In the genomic region with DNA sequence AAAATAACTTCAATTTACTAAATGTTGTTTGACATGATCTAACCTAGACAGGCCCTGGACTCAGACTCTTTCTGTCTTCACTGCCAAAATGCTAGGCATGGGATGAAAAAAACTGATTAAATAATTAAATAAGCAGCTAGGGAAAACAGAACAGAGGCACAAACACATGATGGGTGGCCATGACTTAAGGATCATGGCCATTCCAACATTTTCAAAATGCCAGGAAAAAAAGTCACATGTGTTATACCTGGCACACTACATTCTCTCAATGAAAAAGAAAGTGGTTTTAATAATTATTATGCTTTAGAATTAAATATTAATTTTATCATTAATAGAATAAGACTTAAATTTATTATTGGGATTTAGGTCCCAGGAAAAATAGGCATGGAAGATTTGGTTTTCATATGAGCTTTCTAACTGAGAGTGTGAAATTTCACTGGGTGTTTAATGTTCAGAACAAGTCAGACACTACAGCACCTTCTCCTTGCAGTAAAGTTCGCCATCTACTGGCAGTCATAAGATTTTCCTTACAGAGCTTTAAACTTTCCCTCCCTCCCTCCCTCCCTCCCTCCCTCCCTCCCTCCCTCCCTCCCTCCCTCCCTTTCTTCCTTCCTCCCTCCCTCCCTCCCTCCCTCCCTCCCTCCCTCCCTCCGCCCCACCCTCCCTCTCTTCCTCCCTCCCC, we compare ENCODE assay signal across 9 mouse cellular contexts. TPM values are rescaled to one million over a fixed set of nuclear protein-coding genes. Genes with fewer than 3 reads are reported as not detected.
DNase-seq lines count a peak whose midpoint lies in the region; ATAC-seq lines count a peak whose summit lies in the region.
"Had no signal": no experiment of that assay in that cellular context is flagged by ENCODE, and none has a peak within 500 bp of the region (broad histone marks: within the 10 kb centered on the region; RNA-seq: fewer than 3 reads in every experiment).

No protein-coding gene starts in this region.

- intact Hi-C loops in gastrocnemius, postnatal 36 days (cut with DNase I): no loop called here

- no peak for DNase-seq in kidney, adult 11 months
- peak; percentile 54 for DNase-seq in MN1 (ENCODE audit: low spot score)
- peak; percentile 84 for DNase-seq in forebrain, embryonic 14.5 days (ENCODE audit: low spot score)
- DNase-seq in gastrocnemius, postnatal 36 days: no peak

- H3K4me3 ChIP-seq in kidney, embryonic 14.5 days (ENCODE audit: low read length): no peak overlapping the region
- no peak overlapping the region for H3K4me3 ChIP-seq in forebrain, embryonic 14.5 days (ENCODE audit: low read depth, low read length)
- H3K4me3 ChIP-seq in midbrain, embryonic 16.5 days (ENCODE audit: low read depth, low read length): no peak overlapping the region

- no peaks in the 10 kb centered on the region for H3K36me3 ChIP-seq in kidney, embryonic 14.5 days (ENCODE audit: control insufficient read depth, insufficient read depth, low read length)
- H3K36me3 ChIP-seq in forebrain, embryonic 14.5 days (ENCODE audit: control insufficient read depth, insufficient read depth, low read length): no peaks in the 10 kb centered on the region
- no peaks in the 10 kb centered on the region for H3K36me3 ChIP-seq in midbrain, embryonic 16.5 days (ENCODE audit: control insufficient read depth, insufficient read depth, low read length)

- H3K27ac ChIP-seq in kidney, embryonic 14.5 days (ENCODE audit: low read depth, low read length): no peak overlapping the region
- no peak overlapping the region for H3K27ac ChIP-seq in forebrain, embryonic 14.5 days (ENCODE audit: low read depth, low read length)
- no peak overlapping the region for H3K27ac ChIP-seq in midbrain, embryonic 16.5 days (ENCODE audit: low read length)

- H3K9ac ChIP-seq in kidney, embryonic 14.5 days (ENCODE audit: low read depth, low read length): no peak overlapping the region
- H3K9ac ChIP-seq in forebrain, embryonic 14.5 days (ENCODE audit: low read length): no peak overlapping the region
- H3K9ac ChIP-seq in midbrain, embryonic 16.5 days (ENCODE audit: low read depth, low read length): no peak overlapping the region

- H3K27me3 ChIP-seq in kidney, embryonic 14.5 days (ENCODE audit: control insufficient read depth, insufficient read depth, low read length): no peaks in the 10 kb centered on the region
- H3K27me3 ChIP-seq in forebrain, embryonic 14.5 days (replicated peaks; ENCODE audit: control insufficient read depth, insufficient read depth, low read length): no peaks in the 10 kb centered on the region
- no peaks in the 10 kb centered on the region for H3K27me3 ChIP-seq in midbrain, embryonic 16.5 days (ENCODE audit: control insufficient read depth, insufficient read depth, low read depth, low read length)

- no peak overlapping the region for H3K4me2 ChIP-seq in kidney, embryonic 14.5 days (replicated peaks; ENCODE audit: low read depth, low read length)
- H3K4me2 ChIP-seq in forebrain, embryonic 14.5 days (ENCODE audit: low read length): no peak overlapping the region
- H3K4me2 ChIP-seq in midbrain, embryonic 16.5 days (ENCODE audit: low read length): no peak overlapping the region

- WGBS in kidney, embryonic 14.5 days: 0% methylated on average over 1 of the region's 2 CpGs
- 0% methylated on average over 1 of the region's 2 CpGs for WGBS in forebrain, embryonic 14.5 days
- 6% methylated on average over 1 of the region's 2 CpGs for WGBS in midbrain, embryonic 16.5 days

- H3K9me3 ChIP-seq in kidney, embryonic 14.5 days (ENCODE audit: control insufficient read depth, low read length): no peaks in the 10 kb centered on the region
- no peaks in the 10 kb centered on the region for H3K9me3 ChIP-seq in forebrain, embryonic 14.5 days (replicated peaks; ENCODE audit: control insufficient read depth, low read length)
- no peaks in the 10 kb centered on the region for H3K9me3 ChIP-seq in midbrain, embryonic 16.5 days (replicated peaks; ENCODE audit: control insufficient read depth, low read length, poor library complexity, severe bottlenecking)

- ATAC-seq in kidney, embryonic 14.5 days (ENCODE audit: low FRiP score, low TSS enrichment): peak; percentile 81; the same call in 1 of the 2 replicates
- ATAC-seq in forebrain, embryonic 14.5 days: peak; percentile 82
- ATAC-seq in midbrain, embryonic 16.5 days: peak; percentile 78; the same call in 1 of the 2 replicates
- ATAC-seq in erythroblast, adult 5-6 weeks (replicated peaks; ENCODE audit: low FRiP score, poor library complexity, severe bottlenecking): no peak
- no peak for ATAC-seq in megakaryocyte, adult 5-6 weeks (ENCODE audit: poor library complexity, severe bottlenecking)

- no peaks in the 10 kb centered on the region for H3K4me1 ChIP-seq in kidney, embryonic 14.5 days (ENCODE audit: control insufficient read depth, insufficient read depth, low read length)
- H3K4me1 ChIP-seq in forebrain, embryonic 14.5 days (ENCODE audit: control insufficient read depth, insufficient read depth, low read length): no peaks in the 10 kb centered on the region
- H3K4me1 ChIP-seq in midbrain, embryonic 16.5 days (ENCODE audit: control insufficient read depth, insufficient read depth, low read length): no peaks in the 10 kb centered on the region

RNA-seq across cellular contexts. Expression of a gene that starts 36.6 kb away (rescaled TPM):
- 0.14 and 0.16 TPM in 2 replicates for polyA plus RNA-seq in kidney, embryonic 14.5 days (2014; fragmentation: Nextera tagmentation; extraction: Ambion mirVana)
- 1.3 and 1.8 TPM in 2 replicates for polyA plus RNA-seq in forebrain, embryonic 14.5 days (2014; fragmentation: Nextera tagmentation; extraction: Ambion mirVana)
- polyA plus RNA-seq in midbrain, embryonic 16.5 days (2015; fragmentation: Nextera tagmentation; extraction: Ambion mirVana): 2.2 and 3.2 TPM in 2 replicates
- total RNA-seq in gastrocnemius, postnatal 36 days (2021): not detected
- total RNA-seq in erythroblast, adult 5-6 weeks (2015; ENCODE audit: low replicate concordance): 0.84 TPM in 1 of 2 replicates, not detected in the other
- total RNA-seq in erythroblast, adult 5-6 weeks (2017; ENCODE audit: low replicate concordance): not detected in 2 replicates
- not detected in 2 replicates for total RNA-seq in megakaryocyte, adult 5-6 weeks (2015)
- total RNA-seq in megakaryocyte, adult 5-6 weeks (2017): not detected in 2 replicates
- total RNA-seq: hematopoietic stem cell, adult 5-6 weeks had no signal

Comparison
In these comparisons a context has a peak if more than half of its experiments do, and no peak if none do; other contexts are left out.
1. ATAC-seq: peak in kidney, embryonic 14.5 days (single experiment), forebrain, embryonic 14.5 days (single experiment) and midbrain, embryonic 16.5 days (single experiment); none in erythroblast, adult 5-6 weeks (single experiment) and megakaryocyte, adult 5-6 weeks (single experiment).
2. DNase-seq: peak in MN1 (single experiment) and forebrain, embryonic 14.5 days (single experiment); none in kidney, adult 11 months (single experiment) and gastrocnemius, postnatal 36 days (0 of 2).